Mouse (Mus musculus): ENCODE results near the gene Akap2. TPM values are rescaled to one million over a fixed set of nuclear protein-coding genes. Genes with fewer than 3 reads are reported as not detected.

Gene Akap2
- total and polyA plus RNA-seq, 3 experiments = 0.05 TPM; not detected in 2

GRCm38 (mm10) chr4:57780833-57781641 is 63.6 kb downstream of the Akap2 start:
- no peaks in the 10 kb centered on the region for H3K4me1 ChIP-seq (ENCODE audit: insufficient read depth, low read depth, low read length)
- peaks cover 40% of the 10 kb centered on the region for H3K9me3 ChIP-seq (replicated peaks)
- DNase-seq (ENCODE audit: low spot score) (no peak), ATAC-seq (ENCODE audit: extremely low read depth, insufficient number of reproducible peaks, low FRiP score, poor library complexity, severe bottlenecking) (no peak)
- TF ChIP-seq TAL1 (conservative IDR thresholded peaks at IDR 0.05; ENCODE audit: low read depth, low read length) = no peak
- no peak for TF ChIP-seq POLR2AphosphoS5 (IDR thresholded peaks at IDR 0.05; ENCODE audit: insufficient replicate concordance, low read depth, low read length)
- TF ChIP-seq GATA2 (IDR thresholded peaks at IDR 0.05; ENCODE audit: borderline replicate concordance, low read depth, low read length) = no peak
- no peak for TF ChIP-seq GATA1 (IDR thresholded peaks at IDR 0.05; ENCODE audit: borderline replicate concordance, low read length)
- no peak for TF ChIP-seq CTCF (IDR thresholded peaks at IDR 0.05; ENCODE audit: low read depth, low read length)
- H3K27me3 ChIP-seq (ENCODE audit: insufficient read depth, low read length) = no peaks in the 10 kb centered on the region
- H3K36me3 ChIP-seq (replicated peaks) = no peaks in the 10 kb centered on the region
- no peak overlapping the region for H3K4me3 ChIP-seq (ENCODE audit: low read depth, low read length)

GRCm38 (mm10) chr4:57781994-57782393 is 64.5 kb downstream of the Akap2 start:
- Histone ChIP-seq H3K4me3 (ENCODE audit: low read depth, low read length) (no peak overlapping the region; the same call in 1 of the 2 replicates), H3K27me3 (ENCODE audit: insufficient read depth, low read length) (no peaks in the 10 kb centered on the region), H3K4me1 (ENCODE audit: insufficient read depth, low read depth, low read length) (no peaks in the 10 kb centered on the region), H3K36me3 (replicated peaks) (no peaks in the 10 kb centered on the region), H3K9me3 (replicated peaks) (peaks cover 41% of the 10 kb centered on the region)
- TF ChIP-seq POLR2AphosphoS5 (IDR thresholded peaks at IDR 0.05; ENCODE audit: insufficient replicate concordance, low read depth, low read length) (no peak), TAL1 (conservative IDR thresholded peaks at IDR 0.05; ENCODE audit: low read depth, low read length) (no peak), GATA2 (IDR thresholded peaks at IDR 0.05; ENCODE audit: borderline replicate concordance, low read depth, low read length) (no peak), CTCF (IDR thresholded peaks at IDR 0.05; ENCODE audit: low read depth, low read length) (no peak), GATA1 (IDR thresholded peaks at IDR 0.05; ENCODE audit: borderline replicate concordance, low read length) (no peak)
- DNase-seq (ENCODE audit: low spot score) (no peak), ATAC-seq (ENCODE audit: extremely low read depth, insufficient number of reproducible peaks, low FRiP score, poor library complexity, severe bottlenecking) (no peak)

DNA sequence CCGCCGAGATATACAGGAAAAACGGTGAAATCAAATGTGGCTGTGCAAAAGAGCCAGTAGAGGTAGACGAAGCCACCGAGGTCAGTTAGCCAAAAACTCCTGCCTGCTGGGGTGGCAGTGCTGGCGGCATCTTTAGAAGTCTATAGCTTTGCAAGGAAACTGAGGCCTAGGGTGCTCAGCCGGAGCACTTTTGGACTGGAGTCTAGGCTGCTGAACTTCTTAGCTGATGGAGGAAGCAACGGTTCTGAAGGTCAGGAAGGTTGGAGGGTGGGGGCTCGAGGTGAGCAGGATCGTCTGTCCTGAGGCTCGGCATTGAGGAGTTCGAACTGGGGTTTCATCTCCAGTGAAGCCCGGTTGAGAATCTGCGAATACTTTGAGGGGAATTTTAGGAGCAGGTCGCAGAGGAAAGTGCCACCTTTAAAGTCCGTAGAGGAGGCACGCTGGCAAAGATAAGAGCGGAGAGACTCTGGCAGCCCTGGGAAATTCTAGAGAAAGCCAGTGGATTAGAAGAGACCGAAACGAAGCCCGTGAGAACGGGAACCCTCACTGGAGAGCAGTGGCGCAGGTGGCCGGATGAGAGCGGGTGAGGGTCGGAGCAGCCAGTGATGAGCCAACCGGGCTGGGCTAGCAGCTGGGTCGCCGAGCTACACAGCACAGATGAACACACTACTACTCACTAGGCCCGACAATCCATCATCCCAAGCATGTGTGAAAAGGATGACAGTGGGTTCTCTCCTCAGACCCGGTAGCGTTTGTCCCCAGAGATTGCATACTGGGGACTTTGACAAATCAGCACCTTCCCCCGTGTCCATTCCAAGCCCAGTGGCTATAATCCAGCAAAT is 65.3 kb downstream of the Akap2 start:
- no peak for TF ChIP-seq POLR2AphosphoS5 (IDR thresholded peaks at IDR 0.05; ENCODE audit: insufficient replicate concordance, low read depth, low read length)
- TF ChIP-seq TAL1 (conservative IDR thresholded peaks at IDR 0.05; ENCODE audit: low read depth, low read length) = no peak
- TF ChIP-seq CTCF (IDR thresholded peaks at IDR 0.05; ENCODE audit: low read depth, low read length) = no peak
- no peak for TF ChIP-seq GATA2 (IDR thresholded peaks at IDR 0.05; ENCODE audit: borderline replicate concordance, low read depth, low read length)
- no peak for TF ChIP-seq GATA1 (IDR thresholded peaks at IDR 0.05; ENCODE audit: borderline replicate concordance, low read length)
- Histone ChIP-seq H3K4me1 (ENCODE audit: insufficient read depth, low read depth, low read length) (no peaks in the 10 kb centered on the region), H3K4me3 (ENCODE audit: low read depth, low read length) (no peak overlapping the region), H3K36me3 (replicated peaks) (no peaks in the 10 kb centered on the region), H3K9me3 (replicated peaks) (peaks cover 43% of the 10 kb centered on the region), H3K27me3 (ENCODE audit: insufficient read depth, low read length) (no peaks in the 10 kb centered on the region)
- DNase-seq (ENCODE audit: low spot score) = no peak
- ATAC-seq (ENCODE audit: extremely low read depth, insufficient number of reproducible peaks, low FRiP score, poor library complexity, severe bottlenecking) = no peak

DNA sequence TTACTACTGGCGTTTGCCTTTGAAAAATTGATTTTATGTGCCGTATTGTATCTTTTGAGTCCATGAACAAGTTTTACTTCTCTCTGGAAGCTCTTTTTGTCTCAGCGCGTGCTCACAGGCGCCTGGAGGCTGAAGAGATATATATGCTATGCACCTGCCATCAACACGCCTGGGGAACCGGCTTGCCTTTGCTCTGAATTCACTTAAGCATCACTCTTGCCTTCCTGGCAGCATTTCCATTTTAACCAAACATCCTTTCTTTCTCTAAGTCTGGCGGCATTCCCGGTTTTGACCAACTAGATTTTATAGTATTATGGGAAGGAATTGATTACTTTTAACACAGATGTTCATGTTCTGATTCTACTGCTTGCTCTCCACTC is 65.9 kb downstream of the Akap2 start:
- peaks cover 42% of the 10 kb centered on the region for H3K9me3 ChIP-seq (replicated peaks)
- no peak overlapping the region for H3K4me3 ChIP-seq (ENCODE audit: low read depth, low read length)
- H3K36me3 ChIP-seq (replicated peaks) = no peaks in the 10 kb centered on the region
- H3K27me3 ChIP-seq (ENCODE audit: insufficient read depth, low read length) = no peaks in the 10 kb centered on the region
- ATAC-seq (ENCODE audit: extremely low read depth, insufficient number of reproducible peaks, low FRiP score, poor library complexity, severe bottlenecking) (no peak), DNase-seq (ENCODE audit: low spot score) (no peak)
- no peaks in the 10 kb centered on the region for H3K4me1 ChIP-seq (ENCODE audit: insufficient read depth, low read depth, low read length)
- TF ChIP-seq POLR2AphosphoS5 (IDR thresholded peaks at IDR 0.05; ENCODE audit: insufficient replicate concordance, low read depth, low read length) (no peak), GATA2 (IDR thresholded peaks at IDR 0.05; ENCODE audit: borderline replicate concordance, low read depth, low read length) (no peak), GATA1 (IDR thresholded peaks at IDR 0.05; ENCODE audit: borderline replicate concordance, low read length) (no peak), TAL1 (conservative IDR thresholded peaks at IDR 0.05; ENCODE audit: low read depth, low read length) (no peak), CTCF (IDR thresholded peaks at IDR 0.05; ENCODE audit: low read depth, low read length) (no peak)

GRCm38 (mm10) chr4:57783853-57784600 is 66.6 kb downstream of the Akap2 start:
- Histone ChIP-seq H3K4me3 (ENCODE audit: low read depth, low read length) (no peak overlapping the region), H3K36me3 (replicated peaks) (no peaks in the 10 kb centered on the region), H3K27me3 (ENCODE audit: insufficient read depth, low read length) (no peaks in the 10 kb centered on the region), H3K4me1 (ENCODE audit: insufficient read depth, low read depth, low read length) (no peaks in the 10 kb centered on the region), H3K9me3 (replicated peaks) (peaks cover 44% of the 10 kb centered on the region)
- DNase-seq (ENCODE audit: low spot score) (no peak), ATAC-seq (ENCODE audit: extremely low read depth, insufficient number of reproducible peaks, low FRiP score, poor library complexity, severe bottlenecking) (no peak)
- TF ChIP-seq GATA1 (IDR thresholded peaks at IDR 0.05; ENCODE audit: borderline replicate concordance, low read length) = no peak
- no peak for TF ChIP-seq TAL1 (conservative IDR thresholded peaks at IDR 0.05; ENCODE audit: low read depth, low read length)
- no peak for TF ChIP-seq POLR2AphosphoS5 (IDR thresholded peaks at IDR 0.05; ENCODE audit: insufficient replicate concordance, low read depth, low read length)
- no peak for TF ChIP-seq GATA2 (IDR thresholded peaks at IDR 0.05; ENCODE audit: borderline replicate concordance, low read depth, low read length)
- no peak for TF ChIP-seq CTCF (IDR thresholded peaks at IDR 0.05; ENCODE audit: low read depth, low read length)
